Mouse (Mus musculus): ENCODE data around the gene Fam98a. TPM values are rescaled to one million over a fixed set of nuclear protein-coding genes. Genes with fewer than 3 reads are reported as not detected.

The Fam98a gene
- polyA plus RNA-seq, 1 experiment = 6.1 TPM

DNA sequence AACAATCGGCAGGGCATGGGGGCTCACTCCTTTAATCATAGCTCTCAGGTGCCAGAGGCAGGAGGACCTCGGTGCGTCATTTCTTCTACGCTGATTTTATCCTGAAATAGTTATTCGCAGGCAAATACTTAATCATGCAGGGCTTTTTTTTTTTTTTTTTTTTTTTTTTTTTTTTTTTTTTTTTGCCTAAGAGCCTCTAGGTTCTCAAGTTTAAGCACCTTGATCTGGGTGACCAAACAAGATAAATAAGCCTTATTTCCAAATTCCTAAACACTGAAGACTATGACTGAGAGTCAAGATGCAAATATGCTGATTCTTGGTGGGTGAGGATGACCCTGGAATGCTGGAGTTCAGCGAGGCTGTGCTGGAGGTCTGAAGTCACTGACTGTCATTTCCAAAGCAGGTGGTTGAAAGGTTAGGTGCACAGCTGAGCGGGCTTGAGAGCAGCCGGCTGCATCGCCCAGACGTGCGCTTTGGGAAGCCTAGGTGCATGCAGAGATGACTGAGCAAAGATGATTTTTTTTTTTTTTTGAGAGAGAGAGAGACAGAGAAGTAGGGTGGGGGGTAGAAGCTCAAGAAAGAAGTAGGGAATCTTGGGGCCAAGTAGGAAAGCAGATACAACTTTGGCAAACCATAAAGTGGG, 854 bp downstream of the Fam98a start:
- Histone ChIP-seq H3K27me3 (ENCODE audit: control insufficient read depth, insufficient read depth, low read length) (no peaks in the 10 kb centered on the region), H3K27ac (ENCODE audit: insufficient read depth, low read length) (no peak overlapping the region; the same call in 1 of the 2 replicates), H3K4me3 (ENCODE audit: extremely low read depth, insufficient read depth, insufficient read length) (peak overlapping the region; percentile 81), H3K4me1 (ENCODE audit: control insufficient read depth, insufficient read depth, insufficient read length) (0 out of 2 replicates have a peak, but pooled peaks cover 3% of the 10 kb centered on the region), H3K36me3 (ENCODE audit: control insufficient read depth, insufficient read depth, low read length) (peaks cover 6% of the 10 kb centered on the region)
- TF ChIP-seq CTCF (IDR thresholded peaks at IDR 0.05; ENCODE audit: extremely low read depth, insufficient read depth, insufficient read length, insufficient replicate concordance) = no peak
- no peak for TF ChIP-seq POLR2A (IDR thresholded peaks at IDR 0.05; ENCODE audit: low read depth, low read length)
- no peak for DNase-seq (ENCODE audit: low read depth in 1 of 2, low spot score in 2 of 2)
- 36% methylated on average over 11 of the region's 11 CpGs for WGBS

DNA sequence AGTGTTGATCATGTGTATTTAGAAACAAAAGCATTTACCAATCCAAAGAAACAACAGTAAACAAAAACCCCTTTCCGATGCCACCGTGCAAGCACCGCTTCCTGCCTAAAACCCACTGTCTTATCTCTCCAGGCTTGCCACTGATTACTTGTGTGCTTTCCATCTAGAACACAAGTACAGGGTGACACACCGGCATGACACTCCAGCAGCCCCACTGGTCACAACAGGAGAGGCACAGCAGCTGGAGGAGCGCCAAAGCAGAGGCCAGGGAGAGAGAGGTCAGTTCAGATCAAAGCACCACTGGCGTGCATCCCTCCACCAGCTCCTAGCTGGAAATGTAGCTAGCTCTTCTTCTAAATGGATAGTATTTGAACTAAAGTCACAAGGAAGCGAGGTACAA, 7.5 kb downstream of the Fam98a start:
- H3K4me3 ChIP-seq (ENCODE audit: extremely low read depth, insufficient read depth, insufficient read length) = no peak overlapping the region
- no peaks in the 10 kb centered on the region for H3K4me1 ChIP-seq (ENCODE audit: control insufficient read depth, insufficient read depth, insufficient read length)
- TF ChIP-seq POLR2A (IDR thresholded peaks at IDR 0.05; ENCODE audit: low read depth, low read length) (no peak), CTCF (IDR thresholded peaks at IDR 0.05; ENCODE audit: extremely low read depth, insufficient read depth, insufficient read length, insufficient replicate concordance) (no peak)
- no peaks in the 10 kb centered on the region for H3K27me3 ChIP-seq (ENCODE audit: control insufficient read depth, insufficient read depth, low read length)
- H3K27ac ChIP-seq (ENCODE audit: insufficient read depth, low read length) = no peak overlapping the region
- DNase-seq (ENCODE audit: low read depth in 1 of 2, low spot score in 2 of 2) = no peak
- 83% methylated on average over 7 of the region's 7 CpGs for WGBS
- peaks cover 19% of the 10 kb centered on the region for H3K36me3 ChIP-seq (ENCODE audit: control insufficient read depth, insufficient read depth, low read length)

- Histone ChIP-seq H3K4me3 (ENCODE audit: extremely low read depth, insufficient read depth, insufficient read length) (no peak overlapping the region), H3K27me3 (ENCODE audit: control insufficient read depth, insufficient read depth, low read length) (no peaks in the 10 kb centered on the region), H3K4me1 (ENCODE audit: control insufficient read depth, insufficient read depth, insufficient read length) (no peaks in the 10 kb centered on the region), H3K36me3 (ENCODE audit: control insufficient read depth, insufficient read depth, low read length) (peaks cover 25% of the 10 kb centered on the region), H3K27ac (ENCODE audit: insufficient read depth, low read length) (no peak overlapping the region)
- WGBS = 82% methylated on average over 7 of the region's 7 CpGs
- no peak for TF ChIP-seq CTCF (IDR thresholded peaks at IDR 0.05; ENCODE audit: extremely low read depth, insufficient read depth, insufficient read length, insufficient replicate concordance)
- TF ChIP-seq POLR2A (IDR thresholded peaks at IDR 0.05; ENCODE audit: low read depth, low read length) = no peak
- no peak for DNase-seq (ENCODE audit: low read depth in 1 of 2, low spot score in 2 of 2)
Observed at GRCm38 (mm10) chr17:75543434-75543833, 8.3 kb downstream of the Fam98a start.

GRCm38 (mm10) chr17:75539841-75540240, 11.9 kb downstream of the Fam98a start:
- peaks cover 23% of the 10 kb centered on the region for H3K36me3 ChIP-seq (ENCODE audit: control insufficient read depth, insufficient read depth, low read length)
- no peaks in the 10 kb centered on the region for H3K4me1 ChIP-seq (ENCODE audit: control insufficient read depth, insufficient read depth, insufficient read length)
- no peak for TF ChIP-seq POLR2A (IDR thresholded peaks at IDR 0.05; ENCODE audit: low read depth, low read length)
- TF ChIP-seq CTCF (IDR thresholded peaks at IDR 0.05; ENCODE audit: extremely low read depth, insufficient read depth, insufficient read length, insufficient replicate concordance) = no peak
- no peak overlapping the region for H3K4me3 ChIP-seq (ENCODE audit: extremely low read depth, insufficient read depth, insufficient read length)
- H3K27ac ChIP-seq (ENCODE audit: insufficient read depth, low read length) = no peak overlapping the region
- DNase-seq (ENCODE audit: low read depth in 1 of 2, low spot score in 2 of 2) = no peak
- 93% methylated on average over 5 of the region's 5 CpGs for WGBS
- no peaks in the 10 kb centered on the region for H3K27me3 ChIP-seq (ENCODE audit: control insufficient read depth, insufficient read depth, low read length)

DNA sequence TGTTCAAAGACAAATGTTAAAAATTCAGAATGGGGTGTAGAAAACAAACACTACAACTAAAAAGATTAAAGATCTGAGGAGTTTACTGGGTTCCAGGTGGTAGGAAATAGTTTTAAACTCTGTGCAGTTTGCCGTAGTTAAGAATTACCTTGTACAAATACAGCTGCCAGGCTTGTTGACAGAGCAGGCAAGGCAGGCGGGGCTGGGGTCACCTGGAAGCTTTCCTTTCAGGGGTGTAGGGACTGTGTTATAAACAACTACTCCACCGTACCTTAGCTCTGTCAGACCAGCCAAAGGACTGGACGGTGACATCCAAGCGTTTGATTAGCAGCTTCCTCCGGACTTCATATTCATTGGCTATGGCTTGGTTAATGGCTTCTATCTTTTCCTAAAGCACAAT, 12.6 kb downstream of the Fam98a start:
- H3K27ac ChIP-seq (ENCODE audit: insufficient read depth, low read length) = no peak overlapping the region
- TF ChIP-seq POLR2A (IDR thresholded peaks at IDR 0.05; ENCODE audit: low read depth, low read length) = no peak
- no peak for TF ChIP-seq CTCF (IDR thresholded peaks at IDR 0.05; ENCODE audit: extremely low read depth, insufficient read depth, insufficient read length, insufficient replicate concordance)
- no peak overlapping the region for H3K4me3 ChIP-seq (ENCODE audit: extremely low read depth, insufficient read depth, insufficient read length)
- peaks cover 17% of the 10 kb centered on the region for H3K36me3 ChIP-seq (ENCODE audit: control insufficient read depth, insufficient read depth, low read length)
- no peaks in the 10 kb centered on the region for H3K4me1 ChIP-seq (ENCODE audit: control insufficient read depth, insufficient read depth, insufficient read length)
- H3K27me3 ChIP-seq (ENCODE audit: control insufficient read depth, insufficient read depth, low read length) = no peaks in the 10 kb centered on the region
- WGBS = 95% methylated on average over 6 of the region's 6 CpGs
- no peak for DNase-seq (ENCODE audit: low read depth in 1 of 2, low spot score in 2 of 2)

- H3K27me3 ChIP-seq (ENCODE audit: control insufficient read depth, insufficient read depth, low read length) = no peaks in the 10 kb centered on the region
- no peak for DNase-seq (ENCODE audit: low read depth in 1 of 2, low spot score in 2 of 2)
- 88% methylated on average over 12 of the region's 12 CpGs for WGBS
- H3K36me3 ChIP-seq (ENCODE audit: control insufficient read depth, insufficient read depth, low read length) = peaks cover 16% of the 10 kb centered on the region
- TF ChIP-seq POLR2A (IDR thresholded peaks at IDR 0.05; ENCODE audit: low read depth, low read length) = no peak
- no peak for TF ChIP-seq CTCF (IDR thresholded peaks at IDR 0.05; ENCODE audit: extremely low read depth, insufficient read depth, insufficient read length, insufficient replicate concordance)
- H3K27ac ChIP-seq (ENCODE audit: insufficient read depth, low read length) = no peak overlapping the region
- H3K4me3 ChIP-seq (ENCODE audit: extremely low read depth, insufficient read depth, insufficient read length) = no peak overlapping the region
- H3K4me1 ChIP-seq (ENCODE audit: control insufficient read depth, insufficient read depth, insufficient read length) = no peaks in the 10 kb centered on the region
Observed at GRCm38 (mm10) chr17:75538431-75538830, 13.3 kb downstream of the Fam98a start.

DNA sequence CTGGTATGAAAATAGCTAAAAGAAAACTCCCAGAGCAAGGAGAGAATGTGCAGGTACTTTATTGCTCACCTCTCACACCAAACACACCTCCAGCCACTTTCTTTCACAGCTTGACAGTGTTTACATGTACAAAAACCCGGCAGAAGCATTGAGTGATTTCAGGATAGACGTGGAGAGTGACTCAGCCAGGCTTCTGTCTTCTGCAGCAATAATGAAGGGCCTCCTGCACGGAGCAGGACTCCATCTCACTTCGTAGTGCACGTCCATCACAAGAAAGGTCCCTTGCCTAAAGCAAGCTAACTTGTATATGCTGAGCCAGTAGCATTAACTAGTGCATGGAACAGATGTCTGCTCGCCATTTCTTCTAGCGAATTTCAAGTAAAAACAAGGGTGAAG, 14.7 kb downstream of the Fam98a start:
- Histone ChIP-seq H3K27me3 (ENCODE audit: control insufficient read depth, insufficient read depth, low read length) (no peaks in the 10 kb centered on the region), H3K27ac (ENCODE audit: insufficient read depth, low read length) (no peak overlapping the region), H3K4me1 (ENCODE audit: control insufficient read depth, insufficient read depth, insufficient read length) (no peaks in the 10 kb centered on the region), H3K4me3 (ENCODE audit: extremely low read depth, insufficient read depth, insufficient read length) (no peak overlapping the region), H3K36me3 (ENCODE audit: control insufficient read depth, insufficient read depth, low read length) (peaks cover 14% of the 10 kb centered on the region)
- no peak for DNase-seq (ENCODE audit: low read depth in 1 of 2, low spot score in 2 of 2)
- 89% methylated on average over 7 of the region's 7 CpGs for WGBS
- TF ChIP-seq POLR2A (IDR thresholded peaks at IDR 0.05; ENCODE audit: low read depth, low read length) = no peak
- no peak for TF ChIP-seq CTCF (IDR thresholded peaks at IDR 0.05; ENCODE audit: extremely low read depth, insufficient read depth, insufficient read length, insufficient replicate concordance)

All from spleen, adult 2 months (tissue).